Mouse (Mus musculus) lung, adult 2 months (tissue): ENCODE measurements around the gene Cmklr1.

Source experiments
- CTCF ChIP-seq: fragments of 200-500 bp; IDR thresholded peaks from 2 replicates; pipeline ENCODE4 v1.5.1; 2011; ENCODE audit warnings: mild to moderate bottlenecking, low read length, control low read depth; ENCODE audit not compliant: insufficient read depth
- POLR2A ChIP-seq: fragments of 200-500 bp; IDR thresholded peaks from 2 replicates; pipeline ENCODE4 v1.6.1; 2011; ENCODE audit warnings: low read depth, mild to moderate bottlenecking, control low read depth, low read length, borderline replicate concordance; ENCODE audit errors: extremely low read depth

DNA sequence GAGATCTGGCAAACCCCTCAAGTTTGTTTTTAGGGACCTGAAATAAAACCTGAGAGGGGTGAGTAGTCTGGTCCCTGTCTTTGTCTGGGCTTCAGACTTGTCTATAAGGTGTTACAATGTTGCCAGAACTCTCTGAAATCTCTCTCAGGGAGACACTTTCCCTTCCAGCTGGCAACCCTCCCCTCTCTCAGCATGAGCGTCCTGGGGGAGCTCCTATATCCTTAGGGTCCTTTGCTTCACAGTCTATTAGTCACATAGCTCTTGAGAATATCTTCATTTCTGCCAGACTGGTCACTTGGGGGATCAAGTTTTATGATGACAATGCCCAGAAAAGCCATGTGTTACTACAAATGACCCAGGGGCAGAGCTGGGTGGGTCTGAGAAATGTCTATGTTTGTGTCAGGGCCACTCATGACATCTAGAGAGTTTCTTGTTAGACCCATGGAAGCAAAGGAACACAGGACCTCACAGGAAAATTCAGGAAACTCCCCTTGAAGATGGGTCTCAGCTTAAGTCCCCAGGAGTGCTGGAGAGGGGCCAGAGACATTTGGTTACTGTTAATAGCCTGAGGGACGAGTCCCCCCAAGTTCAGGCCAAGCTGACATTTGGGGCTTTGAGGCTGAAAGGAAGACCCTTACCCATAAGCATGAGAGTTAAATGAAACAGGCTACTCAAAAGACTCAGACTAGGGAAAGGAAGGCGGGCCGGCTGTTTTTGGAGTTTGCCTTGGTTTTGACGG is 66.6 kb downstream of the Cmklr1 start:
- TF ChIP-seq CTCF (no peak), POLR2A (no peak)
